Mouse (Mus musculus) stomach, embryonic 15.5 days (tissue): ENCODE results near the gene Rgr. TPM values are rescaled to one million over a fixed set of nuclear protein-coding genes. Genes with fewer than 3 reads are reported as not detected.
"Not testable (repeated sequence)": the region's sequence is repeated elsewhere in the genome, so short reads cannot be mapped to it uniquely, and the experiment has no call there.

Experiments
- ATAC-seq: fragments of 200-750 bp; cut with Nextera tagmentation; 2 replicates; pipeline ENCODE4 v1.8.0; 2017; ENCODE audit warnings: low read depth, moderate number of reproducible peaks, moderate TSS enrichment; ENCODE audit not compliant: insufficient read depth, low FRiP score
- H3K27ac ChIP-seq: fragments of 300-500 bp; sonication (generic); 2 replicates; pipeline ENCODE4 v1.5.1; 2015; ENCODE audit warnings: mild to moderate bottlenecking, inconsistent platforms
- H3K27me3 ChIP-seq: fragments of 300-500 bp; sonication (generic); replicated peaks from 2 replicates; pipeline ENCODE4 v1.6.1; 2015; ENCODE audit warnings: inconsistent platforms
- H3K36me3 ChIP-seq: fragments of 300-500 bp; sonication (generic); 2 replicates; pipeline ENCODE4 v1.6.1; 2015; ENCODE audit warnings: inconsistent platforms
- H3K4me1 ChIP-seq: fragments of 300-500 bp; sonication (generic); 2 replicates; pipeline ENCODE4 v1.6.1; 2015; ENCODE audit warnings: inconsistent platforms
- H3K4me2 ChIP-seq: fragments of 300-500 bp; sonication (generic); 2 replicates; pipeline ENCODE4 v1.6.1; 2015; ENCODE audit warnings: mild to moderate bottlenecking, inconsistent platforms
- H3K4me3 ChIP-seq: fragments of 300-500 bp; sonication (generic); replicated peaks from 2 replicates; pipeline ENCODE4 v1.5.1; 2015; ENCODE audit warnings: inconsistent platforms
- H3K9ac ChIP-seq: fragments of 300-500 bp; sonication (generic); 2 replicates; pipeline ENCODE4 v1.6.1; 2015; ENCODE audit warnings: inconsistent platforms
- H3K9me3 ChIP-seq: fragments of 300-500 bp; sonication (generic); 2 replicates; pipeline ENCODE4 v1.6.1; 2016; ENCODE audit warnings: inconsistent platforms
- WGBS: fragments of 180-500 bp; shearing (Covaris S2); methylation state at CpG from one replicate; pipeline ENCODE4 v1.1.7; 2015; 5-methylcytosine and 5-hydroxymethylcytosine counted together
- polyA plus RNA-seq: library from polyadenylated mRNA; unstranded; fragments of >200 nt; fragmentation: Nextera tagmentation; extraction: Ambion mirVana; gene quantifications from 2 replicates; pipeline ENCODE4 v1.2.1, GENCODE M21; 2015

The Rgr gene
- polyA plus RNA-seq, 1 experiment from 2014 or later: not detected

GRCm38 (mm10) chr14:37032481-37033104, 16.2 kb downstream of the Rgr start:
- Histone ChIP-seq H3K4me1 (no peaks in the 10 kb centered on the region), H3K27me3 (no peaks in the 10 kb centered on the region), H3K9me3 (no peaks in the 10 kb centered on the region), H3K9ac (no peak overlapping the region), H3K4me2 (no peak overlapping the region), H3K36me3 (no peaks in the 10 kb centered on the region), H3K27ac (no peak overlapping the region), H3K4me3 (no peak overlapping the region)
- ATAC-seq: no peak
- 61% methylated on average over 11 of the region's 11 CpGs for WGBS

GRCm38 (mm10) chr14:37028555-37028954, 20.2 kb downstream of the Rgr start:
- Histone ChIP-seq H3K36me3 (no peaks in the 10 kb centered on the region), H3K4me1 (no peaks in the 10 kb centered on the region), H3K27me3 (no peaks in the 10 kb centered on the region), H3K27ac (no peak overlapping the region), H3K4me2 (no peak overlapping the region), H3K4me3 (no peak overlapping the region), H3K9ac (no peak overlapping the region), H3K9me3 (no peaks in the 10 kb centered on the region)
- 83% methylated on average over 3 of the region's 3 CpGs for WGBS
- ATAC-seq: no peak

GRCm38 (mm10) chr14:37027951-37028350, 20.8 kb downstream of the Rgr start:
- no peaks in the 10 kb centered on the region for H3K9me3 ChIP-seq
- H3K4me3 ChIP-seq: no peak overlapping the region
- no peaks in the 10 kb centered on the region for H3K27me3 ChIP-seq
- H3K4me2 ChIP-seq: no peak overlapping the region
- WGBS: 90% methylated on average over 3 of the region's 3 CpGs
- no peaks in the 10 kb centered on the region for H3K36me3 ChIP-seq
- H3K4me1 ChIP-seq: no peaks in the 10 kb centered on the region
- ATAC-seq: no peak
- no peak overlapping the region for H3K9ac ChIP-seq
- no peak overlapping the region for H3K27ac ChIP-seq

GRCm38 (mm10) chr14:37027248-37027933, 21.4 kb downstream of the Rgr start:
- H3K27me3 ChIP-seq: no peaks in the 10 kb centered on the region
- no peak overlapping the region for H3K4me2 ChIP-seq
- no peaks in the 10 kb centered on the region for H3K36me3 ChIP-seq
- no peak for ATAC-seq
- no peaks in the 10 kb centered on the region for H3K4me1 ChIP-seq
- H3K9me3 ChIP-seq: no peaks in the 10 kb centered on the region
- 62% methylated on average over 4 of the region's 4 CpGs for WGBS
- no peak overlapping the region for H3K4me3 ChIP-seq
- H3K27ac ChIP-seq: no peak overlapping the region
- H3K9ac ChIP-seq: no peak overlapping the region

GRCm38 (mm10) chr14:37015894-37016293, 32.9 kb downstream of the Rgr start:
- H3K4me1 ChIP-seq: no peaks in the 10 kb centered on the region
- no peak for ATAC-seq
- H3K27me3 ChIP-seq: no peaks in the 10 kb centered on the region
- no peak overlapping the region for H3K4me2 ChIP-seq
- no peak overlapping the region for H3K27ac ChIP-seq
- no peak overlapping the region for H3K4me3 ChIP-seq
- 33% methylated on average over 5 of the region's 5 CpGs for WGBS
- H3K9me3 ChIP-seq: no peaks in the 10 kb centered on the region
- H3K36me3 ChIP-seq: no peaks in the 10 kb centered on the region
- H3K9ac ChIP-seq: no peak overlapping the region

GRCm38 (mm10) chr14:37013644-37014043, 35.1 kb downstream of the Rgr start:
- no peak overlapping the region for H3K9ac ChIP-seq
- H3K27ac ChIP-seq: no peak overlapping the region
- no peak overlapping the region for H3K4me2 ChIP-seq
- no peaks in the 10 kb centered on the region for H3K27me3 ChIP-seq
- no peaks in the 10 kb centered on the region for H3K4me1 ChIP-seq
- 50% methylated on average over 3 of the region's 3 CpGs for WGBS
- no peak for ATAC-seq
- no peak overlapping the region for H3K4me3 ChIP-seq
- H3K9me3 ChIP-seq: no peaks in the 10 kb centered on the region
- no peaks in the 10 kb centered on the region for H3K36me3 ChIP-seq

GRCm38 (mm10) chr14:37009686-37010085, 39.1 kb downstream of the Rgr start:
- no peak for ATAC-seq
- Histone ChIP-seq H3K9ac (no peak overlapping the region), H3K4me1 (no peaks in the 10 kb centered on the region), H3K36me3 (no peaks in the 10 kb centered on the region), H3K9me3 (no peaks in the 10 kb centered on the region), H3K27me3 (no peaks in the 10 kb centered on the region), H3K4me3 (no peak overlapping the region), H3K27ac (no peak overlapping the region), H3K4me2 (no peak overlapping the region)
- WGBS: 69% methylated on average over 2 of the region's 2 CpGs

GRCm38 (mm10) chr14:37006489-37006888, 42.3 kb downstream of the Rgr start:
- Histone ChIP-seq H3K4me1 (no peaks in the 10 kb centered on the region), H3K27me3 (no peaks in the 10 kb centered on the region), H3K9ac (no peak overlapping the region), H3K4me3 (no peak overlapping the region), H3K27ac (no peak overlapping the region), H3K36me3 (no peaks in the 10 kb centered on the region), H3K4me2 (no peak overlapping the region), H3K9me3 (no peaks in the 10 kb centered on the region)
- ATAC-seq: no peak
- 73% methylated on average over 8 of the region's 8 CpGs for WGBS

GRCm38 (mm10) chr14:37005865-37006264, 42.9 kb downstream of the Rgr start:
- Histone ChIP-seq H3K4me3 (no peak overlapping the region), H3K4me2 (no peak overlapping the region), H3K9ac (no peak overlapping the region), H3K27ac (no peak overlapping the region), H3K4me1 (no peaks in the 10 kb centered on the region), H3K36me3 (no peaks in the 10 kb centered on the region), H3K9me3 (no peaks in the 10 kb centered on the region), H3K27me3 (no peaks in the 10 kb centered on the region)
- no peak for ATAC-seq
- WGBS: 28% methylated on average over 3 of the region's 3 CpGs

- no peaks in the 10 kb centered on the region for H3K4me1 ChIP-seq
- no peak overlapping the region for H3K4me2 ChIP-seq
- no peak overlapping the region for H3K4me3 ChIP-seq
- H3K27ac ChIP-seq: no peak overlapping the region
- 73% methylated on average over 8 of the region's 8 CpGs for WGBS
- H3K9ac ChIP-seq: no peak overlapping the region
- no peak for ATAC-seq
- H3K9me3 ChIP-seq: no peaks in the 10 kb centered on the region
- no peaks in the 10 kb centered on the region for H3K27me3 ChIP-seq
- H3K36me3 ChIP-seq: no peaks in the 10 kb centered on the region
These were observed 45.2 kb downstream of the Rgr start for GRCm38 (mm10) chr14:37003431-37004095.

GRCm38 (mm10) chr14:37002852-37003251, 45.9 kb downstream of the Rgr start:
- Histone ChIP-seq H3K27me3 (no peaks in the 10 kb centered on the region), H3K4me1 (no peaks in the 10 kb centered on the region), H3K36me3 (no peaks in the 10 kb centered on the region), H3K9me3 (no peaks in the 10 kb centered on the region), H3K4me2 (no peak overlapping the region), H3K27ac (no peak overlapping the region), H3K4me3 (no peak overlapping the region), H3K9ac (no peak overlapping the region)
- no peak for ATAC-seq
- WGBS: 70% methylated on average over 2 of the region's 2 CpGs

GRCm38 (mm10) chr14:37000780-37001179, 48.0 kb downstream of the Rgr start:
- H3K36me3 ChIP-seq, H3K27ac ChIP-seq, H3K27me3 ChIP-seq, H3K4me1 ChIP-seq, H3K9me3 ChIP-seq, ATAC-seq, H3K4me2 ChIP-seq, H3K9ac ChIP-seq, H3K4me3 ChIP-seq: not testable (repeated sequence)
- WGBS: 61% methylated on average over 6 of the region's 6 CpGs
